Mouse (Mus musculus) left cerebral cortex, adult 8-10 months (tissue): Measurements from ENCODE around the gene Mgat4a. TPM values are rescaled to one million over a fixed set of nuclear protein-coding genes. Genes with fewer than 3 reads are reported as not detected.
"Not testable (repeated sequence)": the region's sequence is repeated elsewhere in the genome, so short reads cannot be mapped to it uniquely, and the experiment has no call there.

Experiments used
- DNase-seq, 2 experiments: peaks; one replicate each; pipeline ENCODE4 v3.0.0; 2022; ENCODE audit warnings: low spot score in 2 of 2
- total RNA-seq, 4 experiments: library from RNA; stranded (reverse); gene quantifications; 2 replicates each; pipeline ENCODE4 v1.2.4; 2022

Gene Mgat4a
- total RNA-seq, 4 experiments from 2014 or later, result 28.8 to 31.9 (median 29.2) TPM

GRCm38 (mm10) chr1:37532533-37532840, 8.3 kb downstream of the Mgat4a start:
- no peak for DNase-seq

GRCm38 (mm10) chr1:37531654-37532532, 8.9 kb downstream of the Mgat4a start:
- DNase-seq, result no peak

GRCm38 (mm10) chr1:37530061-37530460, 10.8 kb downstream of the Mgat4a start:
- DNase-seq, result no peak

- no peak for DNase-seq
These were observed 14.6 kb downstream of the Mgat4a start for GRCm38 (mm10) chr1:37526257-37526656.

GRCm38 (mm10) chr1:37524669-37525068, 16.1 kb downstream of the Mgat4a start:
- DNase-seq, result no peak

GRCm38 (mm10) chr1:37524122-37524521, 16.7 kb downstream of the Mgat4a start:
- DNase-seq, result not testable (repeated sequence)

- DNase-seq, result not testable (repeated sequence)
These were observed 17.3 kb downstream of the Mgat4a start for GRCm38 (mm10) chr1:37523548-37523947.

- no peak for DNase-seq
These were observed 18.7 kb downstream of the Mgat4a start for GRCm38 (mm10) chr1:37522101-37522500.

GRCm38 (mm10) chr1:37518791-37519190, 22.0 kb downstream of the Mgat4a start:
- DNase-seq, result no peak

GRCm38 (mm10) chr1:37518124-37518720, 22.6 kb downstream of the Mgat4a start:
- no peak for DNase-seq

- no peak for DNase-seq
These were observed 27.8 kb downstream of the Mgat4a start for GRCm38 (mm10) chr1:37512961-37513431.

- no peak for DNase-seq
These were observed 28.6 kb downstream of the Mgat4a start for GRCm38 (mm10) chr1:37512109-37512640.

GRCm38 (mm10) chr1:37510193-37510592, 30.6 kb downstream of the Mgat4a start:
- no peak for DNase-seq

GRCm38 (mm10) chr1:37509437-37509836, 31.4 kb downstream of the Mgat4a start:
- DNase-seq, result no peak

- DNase-seq, result no peak
These were observed 35.5 kb downstream of the Mgat4a start for GRCm38 (mm10) chr1:37505348-37505730.

GRCm38 (mm10) chr1:37504716-37505347, 36.0 kb downstream of the Mgat4a start:
- no peak for DNase-seq

- DNase-seq, result no peak
These were observed 37.2 kb downstream of the Mgat4a start for GRCm38 (mm10) chr1:37503656-37504055.

- DNase-seq, result no peak
These were observed 38.5 kb downstream of the Mgat4a start for GRCm38 (mm10) chr1:37502354-37502753.

- no peak for DNase-seq
These were observed 40.1 kb downstream of the Mgat4a start for GRCm38 (mm10) chr1:37500723-37501122.

GRCm38 (mm10) chr1:37499395-37499794, 41.4 kb downstream of the Mgat4a start:
- DNase-seq, result not testable (repeated sequence)

- DNase-seq, result no peak
These were observed 41.9 kb downstream of the Mgat4a start for GRCm38 (mm10) chr1:37498911-37499310.
